Mouse (Mus musculus): ENCODE measurements at regions not wholly inside any gene's neighbourhood (a gene's known extent, or its start where the extent isn't known, plus 50 kb on each side); places are given as distances from the start of the nearest gene placed in this dataset.

DNA sequence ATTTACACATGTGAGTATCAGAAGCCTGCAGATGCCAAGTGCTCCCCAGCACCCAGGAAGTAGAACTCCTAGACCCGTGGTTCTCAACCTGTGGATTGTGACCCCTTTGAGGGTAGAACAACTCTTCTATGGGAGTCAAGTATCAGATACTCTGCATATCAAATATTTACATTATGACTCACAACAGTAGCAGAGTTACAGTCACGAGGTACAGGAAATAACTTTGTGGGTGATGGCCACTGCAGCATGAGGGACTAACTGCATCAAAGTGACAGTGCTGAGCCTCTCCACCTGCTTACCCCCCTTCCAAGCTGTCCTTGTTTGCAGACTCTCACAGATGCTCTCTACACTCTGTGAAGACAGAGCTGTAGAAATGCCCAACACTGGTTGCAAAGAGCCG lies 145.6 kb downstream of the Enc1 start:
- TF ChIP-seq POLR2A (IDR thresholded peaks at IDR 0.05; ENCODE audit: control insufficient read depth, low read depth, low read length) (no peak), CTCF (IDR thresholded peaks at IDR 0.05; ENCODE audit: control insufficient read depth, insufficient read depth, insufficient replicate concordance, low read depth, low read length) (no peak)
